Mouse (Mus musculus) embryonic facial prominence, embryonic 13.5 days (tissue): ENCODE results near the gene Gnai2. TPM values are rescaled to one million over a fixed set of nuclear protein-coding genes. Genes with fewer than 3 reads are reported as not detected.

Experiments used
- ATAC-seq: fragments of 200-750 bp; cut with Nextera tagmentation; 2 replicates; pipeline ENCODE4 v1.8.0; 2017; ENCODE audit warnings: low read depth; ENCODE audit not compliant: insufficient number of reproducible peaks, insufficient read depth, low FRiP score, low TSS enrichment
- H3K27ac ChIP-seq: fragments of 300-500 bp; sonication (generic); 2 replicates; pipeline ENCODE4 v1.5.1; 2015; ENCODE audit warnings: moderate library complexity, mild to moderate bottlenecking, inconsistent platforms
- H3K27me3 ChIP-seq: fragments of 300-500 bp; sonication (generic); 2 replicates; pipeline ENCODE4 v1.6.1; 2015; ENCODE audit warnings: mild to moderate bottlenecking, inconsistent platforms
- H3K36me3 ChIP-seq: fragments of 300-500 bp; sonication (generic); 2 replicates; pipeline ENCODE4 v1.6.1; 2015; ENCODE audit warnings: mild to moderate bottlenecking, inconsistent platforms
- H3K4me1 ChIP-seq: fragments of 300-500 bp; sonication (generic); 2 replicates; pipeline ENCODE4 v1.6.1; 2015; ENCODE audit warnings: inconsistent platforms
- H3K4me2 ChIP-seq: fragments of 300-500 bp; sonication (generic); 2 replicates; pipeline ENCODE4 v1.6.1; 2015; ENCODE audit warnings: moderate library complexity, mild to moderate bottlenecking, inconsistent platforms
- H3K4me3 ChIP-seq: fragments of 300-500 bp; sonication (generic); 2 replicates; pipeline ENCODE4 v1.5.1; 2015; ENCODE audit warnings: mild to moderate bottlenecking, inconsistent platforms
- H3K9ac ChIP-seq: fragments of 300-500 bp; sonication (generic); 2 replicates; pipeline ENCODE4 v1.6.1; 2015; ENCODE audit warnings: mild to moderate bottlenecking, inconsistent platforms
- H3K9me3 ChIP-seq: fragments of 300-500 bp; sonication (generic); 2 replicates; pipeline ENCODE4 v1.6.1; 2016; ENCODE audit warnings: inconsistent platforms
- WGBS: fragments of 180-500 bp; shearing (Covaris S2); methylation state at CpG from one replicate; pipeline ENCODE4 v1.1.7; 2015; ENCODE audit warnings: mixed read lengths; 5-methylcytosine and 5-hydroxymethylcytosine counted together
- polyA plus RNA-seq: library from polyadenylated mRNA; unstranded; fragments of >200 nt; fragmentation: Nextera tagmentation; extraction: Ambion mirVana; gene quantifications from 2 replicates; pipeline ENCODE4 v1.2.1, GENCODE M21; 2015

Gene Gnai2
- polyA plus RNA-seq, 1 experiment from 2014 or later: 446 TPM

- 85% methylated on average over 9 of the region's 9 CpGs for WGBS
- Histone ChIP-seq H3K9ac (no peak within 1 kb of the TSS), H3K9me3 (no peaks in the 10 kb centered on the region), H3K36me3 (no peaks in the 10 kb centered on the region), H3K4me1 (peaks cover 26% of the 10 kb centered on the region), H3K4me3 (no peak within 1 kb of the TSS), H3K27me3 (peaks cover 38% of the 10 kb centered on the region), H3K4me2 (no peak within 1 kb of the TSS), H3K27ac (no peak within 1 kb of the TSS)
- no peak for ATAC-seq
These were observed 34.3 kb upstream of the Gnai2 start, which contains the start of gene Slc38a3 for GRCm38 (mm10) chr9:107669480-107669945. Gene Slc38a3 (minus strand): TSS chr9:107669530.

GRCm38 (mm10) chr9:107668916-107669315 lies 33.7 kb upstream of the Gnai2 start:
- Histone ChIP-seq H3K4me1 (peaks cover 26% of the 10 kb centered on the region), H3K4me2 (no peak overlapping the region), H3K9me3 (no peaks in the 10 kb centered on the region), H3K9ac (no peak overlapping the region), H3K27me3 (peaks cover 32% of the 10 kb centered on the region), H3K36me3 (no peaks in the 10 kb centered on the region), H3K4me3 (no peak overlapping the region), H3K27ac (no peak overlapping the region)
- 63% methylated on average over 3 of the region's 3 CpGs for WGBS
- ATAC-seq: no peak

- ATAC-seq: no peak
- H3K27me3 ChIP-seq: peaks cover 30% of the 10 kb centered on the region
- WGBS: 31% methylated on average over 8 of the region's 8 CpGs
- no peak overlapping the region for H3K4me3 ChIP-seq
- no peaks in the 10 kb centered on the region for H3K36me3 ChIP-seq
- peak overlapping the region; percentile 92 for H3K4me2 ChIP-seq
- no peak overlapping the region for H3K27ac ChIP-seq
- H3K9me3 ChIP-seq: no peaks in the 10 kb centered on the region
- H3K4me1 ChIP-seq: peaks cover 34% of the 10 kb centered on the region
- peak overlapping the region; percentile 71; the same call in 1 of the 2 replicates for H3K9ac ChIP-seq
These were observed 32.8 kb upstream of the Gnai2 start for GRCm38 (mm10) chr9:107668011-107668410.

GRCm38 (mm10) chr9:107667219-107667618 lies 32.1 kb upstream of the Gnai2 start:
- peaks cover 30% of the 10 kb centered on the region for H3K27me3 ChIP-seq
- peak; percentile 84 for ATAC-seq
- H3K36me3 ChIP-seq: no peaks in the 10 kb centered on the region
- peak overlapping the region; percentile 50 for H3K4me3 ChIP-seq
- H3K4me2 ChIP-seq: peak overlapping the region; percentile 92
- H3K9me3 ChIP-seq: no peaks in the 10 kb centered on the region
- H3K4me1 ChIP-seq: peaks cover 34% of the 10 kb centered on the region
- WGBS: under 1% methylated on average over 24 of the region's 24 CpGs
- peak overlapping the region; percentile 71 for H3K9ac ChIP-seq
- no peak overlapping the region for H3K27ac ChIP-seq

- peaks cover 34% of the 10 kb centered on the region for H3K4me1 ChIP-seq
- peak overlapping the region; percentile 92 for H3K4me2 ChIP-seq
- H3K27ac ChIP-seq: no peak overlapping the region
- no peak for ATAC-seq
- peak overlapping the region; percentile 71 for H3K9ac ChIP-seq
- under 1% methylated on average over 30 of the region's 30 CpGs for WGBS
- peaks cover 30% of the 10 kb centered on the region for H3K27me3 ChIP-seq
- no peaks in the 10 kb centered on the region for H3K9me3 ChIP-seq
- no peaks in the 10 kb centered on the region for H3K36me3 ChIP-seq
- peak overlapping the region; percentile 50 for H3K4me3 ChIP-seq
These were observed 31.6 kb upstream of the Gnai2 start for GRCm38 (mm10) chr9:107666751-107667205.

GRCm38 (mm10) chr9:107665308-107665707 lies 30.1 kb upstream of the Gnai2 start:
- Histone ChIP-seq H3K36me3 (no peaks in the 10 kb centered on the region), H3K27ac (no peak overlapping the region), H3K9ac (no peak overlapping the region), H3K27me3 (peaks cover 30% of the 10 kb centered on the region), H3K4me3 (no peak overlapping the region), H3K4me1 (peaks cover 40% of the 10 kb centered on the region), H3K4me2 (no peak overlapping the region), H3K9me3 (no peaks in the 10 kb centered on the region)
- 80% methylated on average over 7 of the region's 7 CpGs for WGBS
- no peak for ATAC-seq

GRCm38 (mm10) chr9:107663525-107663924 lies 28.4 kb upstream of the Gnai2 start:
- Histone ChIP-seq H3K9ac (no peak overlapping the region), H3K36me3 (no peaks in the 10 kb centered on the region), H3K4me3 (no peak overlapping the region), H3K9me3 (no peaks in the 10 kb centered on the region), H3K4me1 (peaks cover 40% of the 10 kb centered on the region), H3K27me3 (peaks cover 28% of the 10 kb centered on the region), H3K4me2 (no peak overlapping the region), H3K27ac (no peak overlapping the region)
- 55% methylated on average over 9 of the region's 9 CpGs for WGBS
- ATAC-seq: no peak

- 80% methylated on average over 8 of the region's 8 CpGs for WGBS
- ATAC-seq: no peak
- Histone ChIP-seq H3K4me2 (no peak overlapping the region), H3K4me3 (no peak overlapping the region), H3K4me1 (peaks cover 31% of the 10 kb centered on the region), H3K27me3 (peaks cover 20% of the 10 kb centered on the region), H3K9me3 (no peaks in the 10 kb centered on the region), H3K9ac (no peak overlapping the region), H3K27ac (no peak overlapping the region), H3K36me3 (no peaks in the 10 kb centered on the region)
These were observed 27.2 kb upstream of the Gnai2 start for GRCm38 (mm10) chr9:107662342-107662741.

GRCm38 (mm10) chr9:107660777-107661176 lies 25.6 kb upstream of the Gnai2 start:
- Histone ChIP-seq H3K4me1 (peaks cover 16% of the 10 kb centered on the region; the same call in 1 of the 2 replicates), H3K4me3 (no peak overlapping the region), H3K9me3 (no peaks in the 10 kb centered on the region), H3K9ac (no peak overlapping the region), H3K27ac (no peak overlapping the region), H3K27me3 (peaks cover 11% of the 10 kb centered on the region), H3K36me3 (no peaks in the 10 kb centered on the region), H3K4me2 (no peak overlapping the region)
- 46% methylated on average over 3 of the region's 3 CpGs for WGBS
- ATAC-seq: no peak

GRCm38 (mm10) chr9:107659961-107660360 lies 24.8 kb upstream of the Gnai2 start:
- no peaks in the 10 kb centered on the region for H3K9me3 ChIP-seq
- no peaks in the 10 kb centered on the region for H3K36me3 ChIP-seq
- H3K27ac ChIP-seq: 0 out of 2 replicates have a peak overlapping the region, but pooled peaks have one; percentile 11
- no peak overlapping the region for H3K9ac ChIP-seq
- H3K4me1 ChIP-seq: peaks cover 14% of the 10 kb centered on the region; the same call in 1 of the 2 replicates
- no peak for ATAC-seq
- H3K27me3 ChIP-seq: peaks cover 2% of the 10 kb centered on the region; the same call in 1 of the 2 replicates
- WGBS: 77% methylated on average over 3 of the region's 3 CpGs
- no peak overlapping the region for H3K4me2 ChIP-seq
- no peak overlapping the region for H3K4me3 ChIP-seq

- H3K27ac ChIP-seq: peak overlapping the region; percentile 11; the same call in 1 of the 2 replicates
- no peaks in the 10 kb centered on the region for H3K9me3 ChIP-seq
- H3K36me3 ChIP-seq: no peaks in the 10 kb centered on the region
- H3K9ac ChIP-seq: no peak overlapping the region
- WGBS: 76% methylated on average over 10 of the region's 10 CpGs
- no peak for ATAC-seq
- H3K4me1 ChIP-seq: peaks cover 14% of the 10 kb centered on the region; the same call in 1 of the 2 replicates
- H3K27me3 ChIP-seq: no peaks in the 10 kb centered on the region
- H3K4me3 ChIP-seq: no peak overlapping the region
- no peak overlapping the region for H3K4me2 ChIP-seq
These were observed 24.4 kb upstream of the Gnai2 start for GRCm38 (mm10) chr9:107659551-107659950.

GRCm38 (mm10) chr9:107658096-107658495 lies 22.9 kb upstream of the Gnai2 start:
- Histone ChIP-seq H3K4me2 (no peak overlapping the region), H3K27me3 (no peaks in the 10 kb centered on the region), H3K4me3 (no peak overlapping the region), H3K9me3 (no peaks in the 10 kb centered on the region), H3K9ac (no peak overlapping the region), H3K36me3 (no peaks in the 10 kb centered on the region), H3K27ac (no peak overlapping the region), H3K4me1 (0 out of 2 replicates have a peak, but pooled peaks cover 6% of the 10 kb centered on the region)
- 82% methylated on average over 6 of the region's 6 CpGs for WGBS
- ATAC-seq: no peak
